Mouse (Mus musculus): ENCODE measurements at regions not wholly inside any gene's neighbourhood (a gene's known extent, or its start where the extent isn't known, plus 50 kb on each side); places are given as distances from the start of the nearest gene placed in this dataset.
A peak's percentile ranks its signal among the peaks of the same experiment; 100 is the strongest.

DNA sequence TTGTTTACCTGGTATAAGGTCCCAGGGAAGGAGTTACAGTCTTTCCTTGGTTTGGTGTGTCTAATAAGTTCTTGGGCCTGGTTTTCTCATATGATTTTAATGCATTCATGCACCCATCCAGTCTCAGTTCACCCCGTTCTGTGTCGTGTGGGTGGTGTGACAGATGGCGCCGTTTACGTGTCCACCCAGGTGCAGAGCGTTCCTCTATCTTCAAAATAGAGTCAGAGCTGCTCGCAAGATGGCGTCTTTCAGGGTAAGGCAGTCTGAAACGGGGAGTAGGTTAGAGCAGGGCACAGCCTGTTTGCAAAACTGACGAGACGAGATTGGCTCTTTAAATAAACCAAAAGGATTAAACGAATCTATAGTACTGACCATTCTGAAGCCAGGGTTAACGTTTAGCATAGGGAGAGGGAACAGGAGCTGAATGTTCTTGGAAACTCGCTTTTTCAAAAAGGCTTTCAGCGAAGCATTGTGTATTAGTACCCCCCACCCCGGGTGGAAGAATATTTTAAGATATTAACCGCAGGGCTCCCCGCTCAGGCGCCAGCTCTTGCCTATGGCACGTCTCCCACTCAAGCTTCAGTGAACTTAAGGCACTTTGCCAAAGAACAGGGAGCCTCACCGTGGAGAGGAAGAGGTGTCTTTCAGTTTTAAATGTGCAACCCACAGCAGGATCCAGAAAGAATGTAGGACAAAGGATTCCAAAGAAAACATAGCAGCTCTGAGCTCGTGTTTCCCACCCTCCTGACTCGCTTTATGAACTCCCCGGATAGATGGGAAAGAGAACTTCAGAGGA, 241.7 kb upstream of the Pfn2 start:
- peak; percentile 52 to 56 for DNase-seq

DNA sequence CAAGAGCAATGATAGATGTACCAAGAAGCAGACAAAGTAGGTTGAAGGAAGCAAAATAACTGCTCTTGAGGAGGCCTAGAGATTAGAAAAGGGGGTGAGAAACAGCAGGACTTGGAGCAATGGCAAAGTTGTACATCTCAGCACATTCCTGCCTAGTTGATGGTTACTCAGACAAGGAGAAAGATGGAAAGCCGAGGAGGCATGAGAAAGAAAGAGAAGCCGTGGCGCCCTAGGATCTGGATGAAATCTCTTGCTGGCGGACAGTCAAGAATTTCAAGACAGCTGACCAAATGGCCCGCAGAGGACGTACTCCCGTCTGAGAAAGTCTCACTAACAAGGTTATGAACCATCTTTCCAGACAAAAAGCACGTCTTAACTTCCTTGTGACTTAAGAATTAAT, 242.5 kb upstream of the Pfn2 start:
- peak in 1 of 2 experiments; percentile 7 for DNase-seq

DNA sequence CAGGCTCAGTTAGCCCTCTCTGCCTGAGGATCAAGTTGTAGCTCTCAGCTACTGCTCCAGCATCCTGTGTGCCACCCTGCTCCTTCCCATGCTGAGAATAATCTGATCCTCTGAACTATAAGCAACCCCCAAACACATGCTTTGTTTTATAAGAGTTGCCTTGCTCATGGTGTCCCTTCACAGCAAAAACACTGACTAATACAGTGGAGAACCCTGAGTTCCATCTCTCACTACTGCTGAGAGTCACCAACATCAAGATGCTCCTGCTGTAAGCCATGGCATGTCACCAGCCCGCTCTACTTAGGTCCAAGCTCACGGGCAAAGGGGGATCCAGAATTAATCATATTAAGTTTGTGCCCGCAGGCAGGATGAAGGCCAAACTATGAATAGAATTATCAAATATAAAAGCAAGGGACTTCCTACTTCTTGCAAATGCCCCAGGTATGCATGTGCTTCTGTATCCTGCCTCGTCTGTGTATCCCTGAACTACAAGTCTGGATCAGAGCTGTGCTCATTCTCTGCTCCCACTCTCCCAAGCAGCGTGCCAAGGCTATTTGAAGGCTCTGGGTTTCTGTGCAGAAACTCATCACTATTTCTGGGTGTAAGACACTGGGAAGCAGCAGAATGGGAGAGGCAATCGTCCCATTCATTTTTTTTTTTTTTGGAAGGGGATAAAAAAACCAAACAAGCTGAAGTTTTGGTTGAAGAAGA, 243.7 kb upstream of the Pfn2 start:
- no peak for DNase-seq

DNA sequence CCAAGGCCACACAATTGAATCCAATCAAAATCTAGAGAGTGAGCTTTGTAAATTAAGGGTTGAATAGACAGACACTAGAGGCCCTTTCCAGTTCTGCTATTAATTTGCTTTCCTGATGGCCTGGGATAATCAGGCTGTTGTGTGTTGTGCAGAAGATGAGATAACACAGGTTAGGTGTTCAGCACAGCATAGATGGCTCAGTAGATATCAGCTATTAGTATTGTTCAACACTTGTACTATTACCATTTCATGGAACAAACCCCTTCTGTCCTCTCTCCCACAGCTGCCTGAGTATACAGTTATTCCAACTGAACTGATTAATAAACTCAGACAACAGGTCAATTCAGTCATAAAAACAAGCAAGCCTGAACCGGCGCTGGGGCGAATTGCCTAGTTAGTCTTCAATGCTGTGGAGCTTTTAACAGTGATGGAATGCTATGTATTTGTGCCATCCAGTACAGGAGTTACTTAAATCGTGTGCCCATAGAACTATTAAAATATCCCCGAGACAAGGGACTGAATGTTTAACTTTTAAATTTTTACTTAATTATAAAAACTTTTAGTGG, 263.1 kb upstream of the Pfn2 start:
- no peak for DNase-seq

DNA sequence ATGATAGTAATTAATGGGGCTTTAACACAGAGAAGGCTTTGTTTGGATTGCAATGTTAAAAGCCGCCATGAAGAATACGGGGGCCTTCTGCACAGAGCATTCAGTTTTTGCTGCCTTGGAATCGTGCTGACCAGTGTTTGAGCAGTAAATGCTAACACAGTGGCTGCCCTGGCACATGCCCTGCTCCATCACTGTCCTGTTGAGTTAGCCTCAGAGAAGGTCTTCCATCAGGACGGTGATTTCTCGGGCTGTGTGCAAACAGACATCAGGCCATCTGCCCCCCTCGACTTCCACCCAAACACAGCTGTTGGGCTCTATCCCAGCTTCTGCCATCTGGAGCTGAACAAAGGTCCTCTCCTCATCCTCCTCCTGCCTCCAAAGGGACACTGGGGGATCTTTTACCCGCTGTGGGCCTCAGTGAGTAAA, 264.6 kb upstream of the Pfn2 start:
- no peak for DNase-seq

DNA sequence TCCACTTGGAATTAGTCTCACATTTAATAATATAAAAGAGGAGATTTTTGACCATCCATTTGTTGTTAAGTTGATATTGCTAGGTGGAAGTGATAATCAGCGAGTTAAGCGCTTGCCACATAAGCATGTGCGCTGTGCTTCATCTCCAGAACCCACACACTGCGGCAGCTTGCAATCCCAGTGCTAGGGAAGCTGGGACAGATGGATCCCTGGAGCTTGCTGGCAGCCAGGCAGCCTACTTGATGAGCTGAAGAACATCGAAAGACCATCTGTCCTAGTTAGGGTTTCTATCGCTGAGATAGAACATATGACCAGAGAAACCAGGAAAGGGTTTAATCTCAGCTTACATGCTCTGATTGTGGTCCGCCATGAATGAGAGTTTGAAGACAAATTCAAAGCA, 266.1 kb upstream of the Pfn2 start:
- no peak for DNase-seq

DNA sequence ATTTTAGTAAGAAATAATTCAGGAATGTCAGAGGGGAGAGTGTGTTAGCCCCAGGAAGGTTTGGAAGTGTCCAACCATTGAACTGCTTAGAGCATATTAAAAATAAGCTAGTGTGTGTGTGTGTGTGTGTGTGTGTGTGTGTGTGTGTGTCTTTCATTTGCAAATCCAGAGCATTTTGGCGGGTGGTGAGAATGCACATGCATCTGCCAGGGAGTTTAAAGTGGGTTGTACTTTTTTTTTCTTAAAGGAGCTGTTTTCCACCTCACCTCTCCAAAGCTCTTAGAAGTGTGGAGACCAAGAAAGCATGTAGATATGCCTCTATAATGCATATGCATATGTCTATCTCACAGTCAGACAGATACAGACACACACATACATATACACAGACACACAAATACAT, 267.6 kb upstream of the Pfn2 start:
- no peak for DNase-seq

DNA sequence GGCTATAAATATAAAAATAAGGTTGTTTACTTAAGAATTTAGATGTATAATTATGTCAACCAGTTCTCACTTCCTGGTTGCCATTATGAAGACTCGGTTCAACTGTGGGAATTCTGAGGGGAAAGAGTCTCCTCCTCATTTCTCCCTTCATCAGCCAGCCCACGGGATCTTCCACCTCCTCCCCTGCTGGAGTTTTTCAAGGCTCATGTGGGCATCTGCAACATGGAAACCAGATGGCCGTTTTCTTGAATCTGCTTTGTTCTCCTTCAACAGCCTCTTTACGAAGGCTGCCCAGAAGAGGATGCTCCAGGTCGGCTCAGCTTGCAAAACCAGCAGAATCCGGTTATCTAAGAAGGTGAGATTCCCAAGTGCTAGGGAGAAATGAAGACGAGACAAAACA, 269.0 kb upstream of the Pfn2 start:
- no peak for DNase-seq

DNA sequence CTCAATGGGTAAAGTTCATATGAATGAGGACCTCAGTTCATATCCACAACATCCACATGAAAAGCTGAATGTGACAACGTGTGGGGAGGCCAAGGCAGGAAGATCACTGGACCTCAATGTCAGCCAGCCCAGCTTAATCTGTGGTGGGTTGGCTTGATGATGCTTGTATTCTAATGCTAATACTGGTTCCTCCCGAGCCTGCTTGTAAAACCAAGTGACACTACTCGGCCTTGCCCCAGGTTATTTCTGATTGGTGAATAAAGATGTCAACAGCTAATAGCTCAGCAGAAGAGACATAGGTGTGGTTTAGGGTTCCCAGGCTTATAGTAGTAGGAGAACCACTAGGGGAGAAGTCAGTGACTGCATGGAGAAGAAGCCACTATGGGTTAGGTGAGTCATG, 272.2 kb upstream of the Pfn2 start:
- DNase-seq = no peak

DNA sequence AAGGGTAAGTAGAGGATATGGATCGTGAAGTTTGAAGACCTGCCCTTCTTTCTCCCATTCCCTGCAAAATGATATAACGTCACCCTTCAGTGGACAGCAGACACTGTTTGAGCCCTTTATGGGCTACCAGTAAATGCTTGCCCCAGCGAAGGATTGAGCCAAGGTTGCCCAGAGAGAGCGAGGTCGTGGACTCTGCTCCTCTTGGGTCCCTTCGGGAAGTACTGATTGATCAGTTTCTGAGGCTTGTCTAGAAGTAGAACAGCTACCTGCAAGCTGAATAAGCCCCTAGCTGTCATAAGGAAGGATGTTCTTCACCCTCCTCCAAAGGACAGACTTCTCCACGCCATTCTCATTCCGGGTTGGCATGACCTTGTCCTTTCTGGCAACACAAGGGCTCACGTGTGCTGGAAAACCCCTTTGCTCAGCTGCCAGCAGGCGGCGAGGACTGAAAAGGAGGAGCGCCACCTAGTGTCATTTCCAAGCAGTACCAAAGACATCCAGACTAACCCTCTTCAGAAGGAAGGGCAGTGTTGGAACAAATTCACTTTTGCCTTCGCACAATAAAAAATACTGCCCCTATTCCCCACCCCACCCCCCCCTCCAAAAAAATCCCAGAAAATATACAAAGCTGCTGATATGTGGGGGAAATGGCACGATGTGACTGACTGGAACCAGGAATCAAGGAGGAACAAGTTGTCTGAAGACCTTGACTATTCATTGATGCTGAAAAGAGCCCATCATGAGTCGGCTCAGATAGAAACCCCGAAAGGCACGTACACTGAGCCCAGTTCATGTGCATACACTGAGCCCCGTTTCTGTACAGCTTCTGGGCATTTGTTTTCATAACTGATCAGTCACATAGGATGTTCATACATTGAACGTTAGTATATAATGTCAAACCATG, 274.8 kb upstream of the Pfn2 start:
- peak; percentile 71 to 77 for DNase-seq

DNA sequence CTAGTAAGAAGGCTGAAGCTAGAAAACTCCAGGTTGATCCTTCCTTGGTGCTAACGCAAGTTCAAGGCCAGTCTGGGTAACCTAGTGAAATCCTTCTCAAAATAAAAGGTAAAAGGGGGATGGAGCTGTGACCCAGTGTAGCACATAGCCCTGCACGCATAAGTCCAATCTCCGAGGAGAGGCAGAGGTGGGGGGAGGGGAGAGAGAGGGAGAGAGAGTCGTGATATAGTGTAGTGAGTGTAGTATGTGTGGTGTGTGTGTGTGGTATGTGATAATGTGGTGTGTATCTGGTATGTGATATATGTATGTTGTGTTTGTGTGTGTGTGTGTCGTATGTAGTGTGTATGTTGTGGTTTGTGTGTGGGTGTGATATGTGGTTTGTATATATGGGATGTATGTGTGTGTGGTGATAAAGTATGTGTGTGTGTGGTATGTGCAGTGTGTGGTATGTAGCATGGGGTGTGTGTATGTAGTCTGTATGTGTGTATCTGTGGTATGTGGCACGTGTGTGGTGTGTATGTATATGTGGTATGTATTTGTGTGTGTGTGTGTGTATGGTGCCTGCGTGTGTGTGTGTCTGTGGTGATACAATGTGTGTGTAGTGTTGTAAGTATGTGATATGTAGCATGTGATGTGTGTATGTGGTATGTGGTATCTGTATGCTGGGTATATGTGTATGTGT, 275.7 kb upstream of the Pfn2 start:
- DNase-seq = no peak

DNA sequence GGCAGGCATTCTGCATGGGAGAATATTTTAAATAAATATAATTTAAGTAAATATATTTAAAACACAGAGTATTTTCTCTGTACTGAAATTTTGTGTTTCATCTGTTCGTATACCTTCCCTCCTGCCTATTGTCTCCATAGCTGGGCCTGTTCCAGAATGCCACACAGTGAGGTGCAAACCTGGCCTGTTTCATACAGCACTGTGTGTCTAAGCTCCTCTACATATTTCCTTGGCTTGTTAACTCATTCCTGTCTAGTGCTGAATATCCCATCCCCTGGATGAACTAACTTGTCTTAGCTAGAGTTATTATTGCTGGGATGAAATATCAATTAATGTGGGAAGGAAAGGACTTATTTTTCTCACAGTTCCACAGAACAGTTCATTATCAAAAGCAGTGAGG, 277.0 kb upstream of the Pfn2 start:
- DNase-seq = no peak

DNA sequence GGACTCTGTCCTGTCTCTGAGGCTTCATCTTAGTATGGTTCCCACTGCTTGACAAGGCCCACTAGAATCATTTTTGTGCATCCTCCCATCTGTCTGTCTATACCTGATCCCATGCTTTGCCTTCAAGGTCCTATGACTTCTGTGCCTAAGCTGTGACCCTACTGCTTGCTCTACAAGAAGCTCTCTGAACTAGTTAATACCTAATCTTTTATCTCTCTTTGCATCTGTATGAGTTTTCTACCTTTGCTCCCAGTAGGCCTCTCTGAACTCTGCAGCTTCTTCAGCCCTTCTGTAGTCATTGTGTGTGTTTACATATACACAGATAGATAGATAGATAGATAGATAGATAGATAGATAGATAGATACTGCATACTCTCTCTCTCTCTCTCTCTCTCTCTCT, 279.1 kb upstream of the Pfn2 start:
- DNase-seq = no peak

DNA sequence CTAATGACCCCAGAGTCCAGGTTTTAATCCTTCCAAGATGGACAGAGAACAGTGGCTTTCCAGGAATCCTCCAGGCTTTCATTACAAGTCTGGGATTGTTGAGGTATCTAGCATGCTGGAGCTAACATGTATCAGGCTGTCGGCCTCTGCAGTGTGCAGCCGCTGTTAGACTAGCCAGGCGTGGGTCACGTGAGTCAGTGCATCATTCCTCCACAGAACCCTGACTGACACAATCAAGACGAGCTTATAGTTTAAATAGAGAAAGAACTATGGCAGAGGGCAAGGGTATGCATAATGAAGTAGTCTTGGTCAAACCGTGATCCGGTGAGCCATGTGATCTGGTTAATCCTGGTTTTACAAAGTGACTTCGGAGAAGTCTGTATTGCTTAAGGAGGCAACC, 280.2 kb upstream of the Pfn2 start:
- DNase-seq = no peak

DNA sequence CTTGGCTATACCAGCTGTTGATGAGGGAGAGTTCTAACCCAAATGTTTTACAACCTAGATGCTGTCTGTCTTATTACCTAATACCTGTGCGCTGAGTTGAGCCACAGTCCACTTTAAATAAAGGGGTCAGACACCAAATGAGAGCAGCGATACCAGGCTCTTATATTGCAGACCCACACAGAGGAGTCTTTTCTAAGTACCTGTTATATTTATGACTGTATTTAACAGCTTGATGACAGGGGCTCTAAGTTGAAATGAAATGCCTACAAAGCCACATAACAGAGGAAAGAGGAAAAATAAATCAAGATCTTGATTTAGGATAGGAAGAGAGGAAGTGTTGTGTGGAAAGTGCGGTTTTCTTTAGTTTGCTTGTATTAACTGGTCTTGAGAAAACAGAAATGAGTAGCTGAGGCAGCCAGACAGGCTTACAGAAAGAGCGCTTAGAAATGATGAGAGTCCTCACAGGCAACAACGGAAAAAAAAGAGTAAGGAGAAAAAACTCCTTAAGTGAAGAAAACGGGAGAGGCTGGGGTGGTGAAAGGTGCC, 281.6 kb upstream of the Pfn2 start:
- DNase-seq = no peak

DNA sequence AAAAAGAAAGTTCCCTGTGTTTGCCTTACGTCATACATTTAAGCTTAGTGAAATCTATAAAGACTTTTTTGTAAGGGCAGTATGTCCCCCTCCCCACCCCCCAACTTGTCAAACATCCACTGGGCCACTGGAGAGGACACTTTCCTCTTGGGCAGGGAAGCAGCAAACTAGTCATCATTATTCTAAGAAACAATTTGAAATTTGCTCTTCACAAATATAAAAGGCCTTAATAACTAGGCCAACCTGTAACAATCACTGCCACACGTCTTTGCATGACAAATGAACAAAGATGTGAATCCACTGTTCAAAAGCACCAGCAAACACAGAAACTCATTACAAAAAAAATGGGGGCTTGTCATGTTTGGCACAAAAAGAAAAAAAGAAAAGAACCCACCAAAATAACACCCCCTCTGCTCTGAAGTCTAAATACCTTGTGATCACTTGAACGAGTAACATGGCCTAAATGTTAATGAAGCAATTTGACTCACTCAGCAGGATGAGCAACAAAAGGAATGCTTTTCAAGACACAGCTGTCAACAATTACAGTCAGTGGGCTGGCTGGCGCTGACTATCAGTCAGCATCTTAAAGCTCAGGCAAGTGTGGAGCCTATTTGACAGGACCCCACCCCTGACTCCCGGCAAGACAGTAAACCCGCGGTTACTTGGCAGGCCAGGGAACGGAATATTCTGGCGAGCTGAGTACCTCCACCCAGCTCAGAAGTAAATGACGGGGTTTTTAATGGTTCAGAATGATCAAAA, 278.7 kb upstream of the Tsc22d2 start:
- DNase-seq = no peak

DNA sequence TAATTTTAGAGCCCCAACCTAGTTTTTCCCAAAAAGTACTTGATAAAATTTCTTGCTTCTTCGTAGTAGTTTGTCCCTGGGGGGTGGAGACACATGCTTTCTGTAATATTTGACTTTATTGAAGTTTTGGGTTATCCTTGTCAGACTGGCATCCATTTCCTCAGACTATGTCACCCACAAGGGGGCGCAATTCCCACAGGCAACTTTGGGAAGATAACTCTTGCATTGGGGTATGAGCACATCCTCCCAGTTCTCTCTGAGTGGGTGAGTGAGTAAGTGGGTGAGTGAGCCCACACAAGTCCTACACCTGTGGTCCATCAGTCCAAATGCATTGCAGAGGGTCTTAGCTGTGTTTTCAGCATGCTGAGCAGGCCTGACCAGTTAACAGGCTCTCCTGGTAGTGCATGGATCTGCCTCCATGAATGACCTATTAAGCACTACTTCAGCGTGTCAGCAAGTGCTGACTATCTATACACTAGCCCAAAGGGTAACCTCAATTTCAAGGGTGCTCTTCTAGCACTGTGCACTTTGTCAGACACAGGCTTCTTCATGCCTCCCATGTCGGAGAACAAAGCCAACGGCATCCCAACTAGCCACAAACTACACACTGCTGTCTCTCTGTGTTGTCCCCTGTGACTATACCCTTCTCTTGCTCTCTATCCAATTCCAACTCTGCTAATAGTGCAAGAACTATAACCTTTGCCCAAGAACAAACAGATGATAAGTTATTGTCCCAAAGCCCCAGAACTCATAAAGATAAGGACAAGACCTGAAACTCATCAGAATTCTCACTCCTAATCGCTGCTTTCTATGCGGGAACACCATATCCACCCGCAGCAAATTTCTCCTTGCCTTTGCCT, 275.6 kb upstream of the Tsc22d2 start:
- DNase-seq = peak; percentile 9 to 26

DNA sequence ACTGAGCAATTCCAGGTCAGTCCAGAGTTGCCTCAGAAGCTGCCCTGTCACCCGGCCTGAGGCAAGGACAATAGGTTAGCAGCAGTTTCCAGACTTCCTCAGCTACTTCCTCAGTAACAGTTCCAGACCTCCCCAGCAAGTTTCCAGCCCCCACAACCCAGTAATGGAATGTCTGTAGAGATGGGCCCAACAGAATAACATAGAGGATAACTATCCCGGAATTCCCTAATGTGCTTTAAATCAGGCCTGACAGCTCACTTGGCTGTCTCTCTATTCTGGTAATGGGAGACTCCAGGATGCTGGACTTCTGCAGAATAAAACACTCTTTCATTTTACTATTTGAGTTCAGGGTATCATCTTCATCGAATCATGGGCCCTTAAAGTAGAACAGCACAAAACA, 268.4 kb upstream of the Tsc22d2 start:
- DNase-seq = no peak

DNA sequence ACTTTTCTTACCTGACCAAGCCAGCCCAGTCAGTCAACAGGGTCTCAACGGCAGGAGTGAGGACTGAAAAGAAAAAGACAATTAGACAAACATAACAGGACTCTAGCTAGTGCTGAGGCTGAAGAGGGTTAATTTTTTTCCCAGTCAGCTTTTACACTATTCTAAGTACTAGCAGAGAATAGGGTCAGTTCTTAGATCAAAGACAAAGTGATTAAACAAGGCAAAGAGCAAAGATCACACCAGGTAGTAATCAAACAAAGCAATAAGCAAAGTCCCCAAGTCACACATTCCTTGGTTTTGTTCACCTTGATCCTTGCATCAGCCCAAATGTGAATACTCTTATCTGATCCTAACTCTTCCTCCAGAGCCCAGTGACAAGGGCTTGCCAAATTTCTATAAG, 267.8 kb upstream of the Tsc22d2 start:
- no peak for DNase-seq

DNA sequence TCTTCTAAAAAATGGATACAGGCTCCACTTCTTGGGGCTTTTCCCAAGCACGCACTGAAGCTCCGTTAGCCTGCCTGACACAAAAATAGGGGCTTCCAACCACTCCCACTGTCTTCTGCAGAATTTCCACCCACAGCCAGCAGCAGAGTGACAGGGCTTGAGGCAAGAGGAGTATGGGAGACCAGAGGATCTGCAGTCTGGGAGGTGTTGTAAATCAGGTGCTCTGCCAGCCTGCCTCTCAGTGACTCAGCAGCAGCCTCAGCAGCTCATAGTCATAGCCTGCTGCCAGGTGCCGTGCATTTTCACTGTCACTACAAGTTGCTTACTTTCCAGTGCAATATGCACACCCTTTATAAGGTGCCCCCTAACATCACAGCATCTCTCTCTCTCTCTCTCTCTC, 261.4 kb upstream of the Tsc22d2 start:
- DNase-seq = no peak

Measured in cerebellum, adult 18-20 months (tissue).